Mouse (Mus musculus): ENCODE measurements around the gene 3110009E18Rik. TPM values are rescaled to one million over a fixed set of nuclear protein-coding genes. Genes with fewer than 3 reads are reported as not detected.

3110009E18Rik gene
- polyA plus RNA-seq, 1 experiment = 5.6 TPM

DNA sequence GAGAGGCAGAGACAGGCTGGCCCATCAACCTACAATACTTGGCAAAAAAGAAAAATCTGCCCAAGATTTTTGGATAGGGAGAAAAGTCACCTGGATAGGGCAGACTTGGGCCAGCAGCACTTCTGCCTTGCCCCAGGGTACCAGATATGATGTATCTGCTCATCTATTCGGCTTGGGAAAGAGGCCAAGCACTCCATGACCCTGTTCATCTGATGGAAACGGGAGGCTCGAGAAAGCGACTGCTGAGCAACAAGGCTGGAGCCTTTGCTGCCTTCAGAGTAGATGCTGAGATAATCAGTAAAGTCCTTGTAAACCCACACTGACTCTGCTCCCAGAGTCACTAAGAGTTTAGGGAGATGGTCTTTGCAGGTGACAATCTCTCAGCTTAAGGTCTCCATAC, 1.6 kb upstream of the 3110009E18Rik start:
- Histone ChIP-seq H3K4me3 (ENCODE audit: control insufficient read depth, low read depth, low read length) (no peak overlapping the region), H3K4me1 (ENCODE audit: control insufficient read depth, insufficient read depth, low read length) (peaks cover 12% of the 10 kb centered on the region), H3K27ac (ENCODE audit: control insufficient read depth, insufficient read depth, low read depth, low read length) (no peak overlapping the region; the same call in 1 of the 2 replicates), H3K27me3 (ENCODE audit: control insufficient read depth, insufficient read depth, low read length) (no peaks in the 10 kb centered on the region), H3K36me3 (ENCODE audit: control insufficient read depth, insufficient read depth, low read length) (peaks cover 5% of the 10 kb centered on the region)
- TF ChIP-seq POLR2A (IDR thresholded peaks at IDR 0.05; ENCODE audit: control insufficient read depth, low read depth, low read length) (no peak), CTCF (IDR thresholded peaks at IDR 0.05; ENCODE audit: control insufficient read depth, insufficient read depth, insufficient replicate concordance, low read depth, low read length) (no peak)

DNA sequence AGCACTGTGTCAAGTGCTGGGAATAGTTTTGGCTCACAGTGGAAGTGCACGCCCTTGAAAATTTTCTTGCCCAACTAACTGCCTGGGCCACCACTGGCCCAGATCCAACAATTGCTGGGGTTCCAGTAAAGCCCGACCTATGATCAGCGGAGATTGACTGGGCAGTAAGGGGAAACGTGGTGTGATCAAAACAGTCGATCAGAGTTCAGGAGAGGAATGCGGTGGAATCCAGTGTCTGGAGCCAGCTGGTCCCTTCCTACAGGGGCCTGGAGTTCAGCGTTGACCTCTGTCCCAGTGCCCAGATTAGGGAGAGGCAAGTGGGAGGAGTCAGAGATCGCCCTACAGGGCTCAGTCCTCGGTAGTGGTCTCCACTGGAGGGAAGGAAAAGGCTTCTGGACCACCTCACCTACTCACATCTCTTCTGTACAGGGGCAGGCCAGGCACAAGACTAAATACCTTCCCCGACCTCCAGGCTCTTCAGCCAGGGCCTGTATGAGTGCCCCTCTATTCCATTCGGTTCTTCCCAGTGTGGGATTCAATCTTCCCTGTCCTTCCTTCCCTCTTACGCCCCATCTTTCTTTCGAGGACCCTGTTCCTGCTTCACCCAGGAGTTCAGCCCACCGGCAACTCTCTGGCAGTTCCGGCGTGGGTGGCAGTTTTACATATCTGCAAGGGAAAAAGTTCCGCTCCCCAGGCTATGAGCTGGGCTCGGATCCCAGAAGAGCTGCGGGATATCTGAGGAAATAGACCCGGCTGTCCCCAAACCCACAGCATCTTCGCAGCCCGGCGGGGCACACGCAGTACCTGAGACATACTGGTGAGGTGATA, 632 bp upstream of the 3110009E18Rik start:
- no peaks in the 10 kb centered on the region for H3K27me3 ChIP-seq (ENCODE audit: control insufficient read depth, insufficient read depth, low read length)

DNA sequence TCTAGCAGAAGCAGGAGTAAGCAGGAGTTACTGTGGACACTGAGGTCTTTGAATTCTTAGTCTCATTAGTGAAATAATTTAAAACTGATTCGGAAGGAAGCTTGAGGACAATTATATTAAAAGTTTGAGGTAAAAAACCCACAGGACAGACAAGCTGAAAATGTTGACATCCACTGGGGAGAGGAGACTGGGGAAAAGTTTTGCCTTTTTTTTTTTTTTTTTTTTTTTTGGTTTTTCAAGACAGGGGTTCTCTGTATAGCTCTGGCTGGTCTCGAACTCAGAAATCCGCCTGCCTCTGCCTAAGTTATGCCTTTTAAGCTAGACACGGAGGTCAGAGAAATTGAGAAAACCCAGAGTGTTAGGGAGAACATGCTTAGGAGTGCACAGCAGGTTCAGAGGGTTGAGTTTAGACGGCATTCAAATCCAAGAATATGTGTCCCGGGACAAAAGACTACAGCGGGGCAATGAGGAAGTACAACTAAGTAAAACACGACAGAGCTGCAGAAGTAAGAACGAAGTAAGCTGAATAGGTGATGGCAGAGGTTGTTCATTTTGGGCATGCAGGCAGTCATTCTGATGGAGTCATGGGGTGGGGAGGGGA, 1.0 kb downstream of the 3110009E18Rik start:
- H3K4me1 ChIP-seq (ENCODE audit: control insufficient read depth, insufficient read depth, low read length) = peaks cover 12% of the 10 kb centered on the region
- no peaks in the 10 kb centered on the region for H3K27me3 ChIP-seq (ENCODE audit: control insufficient read depth, insufficient read depth, low read length)
- H3K27ac ChIP-seq (ENCODE audit: control insufficient read depth, insufficient read depth, low read depth, low read length) = peak overlapping the region; percentile 90
- H3K36me3 ChIP-seq (ENCODE audit: control insufficient read depth, insufficient read depth, low read length) = no peaks in the 10 kb centered on the region
- H3K4me3 ChIP-seq (ENCODE audit: control insufficient read depth, low read depth, low read length) = peak overlapping the region; percentile 96
- no peak for TF ChIP-seq CTCF (IDR thresholded peaks at IDR 0.05; ENCODE audit: control insufficient read depth, insufficient read depth, insufficient replicate concordance, low read depth, low read length)
- no peak for TF ChIP-seq POLR2A (IDR thresholded peaks at IDR 0.05; ENCODE audit: control insufficient read depth, low read depth, low read length)

More for the DNA sequence above, 632 bp upstream of the 3110009E18Rik start:
- peak overlapping the region; percentile 91 for H3K27ac ChIP-seq (ENCODE audit: control insufficient read depth, insufficient read depth, low read depth, low read length)
- peaks cover 5% of the 10 kb centered on the region for H3K36me3 ChIP-seq (ENCODE audit: control insufficient read depth, insufficient read depth, low read length)
- H3K4me3 ChIP-seq (ENCODE audit: control insufficient read depth, low read depth, low read length) = peak overlapping the region; percentile 96
- H3K4me1 ChIP-seq (ENCODE audit: control insufficient read depth, insufficient read depth, low read length) = peaks cover 12% of the 10 kb centered on the region
- TF ChIP-seq POLR2A (IDR thresholded peaks at IDR 0.05; ENCODE audit: control insufficient read depth, low read depth, low read length) (no peak), CTCF (IDR thresholded peaks at IDR 0.05; ENCODE audit: control insufficient read depth, insufficient read depth, insufficient replicate concordance, low read depth, low read length) (no peak)

DNA sequence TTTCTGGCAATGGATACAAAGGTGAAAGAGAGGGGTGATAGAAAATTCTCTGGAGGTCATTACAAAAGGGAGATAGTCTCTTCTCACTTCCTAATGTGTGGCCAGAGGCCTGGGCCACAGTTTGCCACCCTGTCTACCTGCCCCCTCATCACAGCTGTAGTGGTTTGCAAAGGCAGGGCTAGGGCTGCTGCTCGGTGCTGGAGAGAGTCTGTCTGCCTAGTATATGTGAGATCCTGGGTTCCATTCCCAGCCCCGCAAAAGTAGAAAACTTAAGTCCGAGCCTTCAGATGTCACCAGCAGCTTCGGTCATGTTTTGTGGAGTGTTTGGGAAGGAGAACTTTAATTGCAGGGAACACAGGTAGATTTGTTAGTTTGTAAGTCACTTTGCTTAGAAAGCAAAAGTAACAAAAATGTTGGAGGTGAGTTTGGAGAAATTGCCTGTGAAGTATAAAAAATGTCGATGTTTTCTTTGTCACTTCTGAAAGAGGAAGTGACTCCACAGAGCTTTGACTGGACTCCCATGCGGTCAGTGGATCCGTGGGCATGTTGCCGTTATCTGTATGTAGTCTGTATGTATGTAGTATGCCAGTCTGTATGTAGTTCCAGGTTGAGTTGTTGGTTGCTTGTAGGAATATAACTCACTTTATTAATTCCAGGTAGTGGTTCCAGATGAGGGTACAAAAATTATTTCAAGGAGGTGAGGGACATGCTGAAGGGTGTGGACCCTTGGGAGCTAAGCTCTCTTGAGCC, 1.8 kb downstream of the 3110009E18Rik start:
- Histone ChIP-seq H3K27ac (ENCODE audit: control insufficient read depth, insufficient read depth, low read depth, low read length) (no peak overlapping the region), H3K36me3 (ENCODE audit: control insufficient read depth, insufficient read depth, low read length) (no peaks in the 10 kb centered on the region), H3K4me1 (ENCODE audit: control insufficient read depth, insufficient read depth, low read length) (peaks cover 12% of the 10 kb centered on the region), H3K4me3 (ENCODE audit: control insufficient read depth, low read depth, low read length) (peak overlapping the region; percentile 38), H3K27me3 (ENCODE audit: control insufficient read depth, insufficient read depth, low read length) (no peaks in the 10 kb centered on the region)
- TF ChIP-seq CTCF (IDR thresholded peaks at IDR 0.05; ENCODE audit: control insufficient read depth, insufficient read depth, insufficient replicate concordance, low read depth, low read length) = no peak
- TF ChIP-seq POLR2A (IDR thresholded peaks at IDR 0.05; ENCODE audit: control insufficient read depth, low read depth, low read length) = no peak

DNA sequence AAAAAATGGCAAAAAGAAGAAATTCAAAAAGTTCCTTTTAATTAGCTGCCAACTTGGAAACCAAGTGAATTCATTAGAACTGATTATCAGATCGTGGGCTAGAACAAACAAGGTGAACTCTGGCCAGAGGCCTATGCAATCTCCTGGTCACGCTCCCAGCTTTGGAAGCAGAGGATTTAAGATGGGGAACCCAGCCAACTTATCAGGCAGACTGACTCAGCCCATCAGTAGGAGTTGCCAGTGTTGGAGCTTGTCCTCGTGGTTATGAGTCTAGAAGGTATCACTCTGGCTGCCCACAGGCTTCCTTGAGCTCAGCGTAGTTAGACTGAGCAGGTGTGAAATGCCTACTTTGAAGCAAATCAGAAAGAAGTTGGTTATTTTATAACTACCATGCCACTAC, 3.9 kb downstream of the 3110009E18Rik start:
- Histone ChIP-seq H3K4me1 (ENCODE audit: control insufficient read depth, insufficient read depth, low read length) (peaks cover 9% of the 10 kb centered on the region), H3K4me3 (ENCODE audit: control insufficient read depth, low read depth, low read length) (no peak overlapping the region), H3K27ac (ENCODE audit: control insufficient read depth, insufficient read depth, low read depth, low read length) (no peak overlapping the region), H3K27me3 (ENCODE audit: control insufficient read depth, insufficient read depth, low read length) (no peaks in the 10 kb centered on the region), H3K36me3 (ENCODE audit: control insufficient read depth, insufficient read depth, low read length) (no peaks in the 10 kb centered on the region)
- no peak for TF ChIP-seq POLR2A (IDR thresholded peaks at IDR 0.05; ENCODE audit: control insufficient read depth, low read depth, low read length)
- TF ChIP-seq CTCF (IDR thresholded peaks at IDR 0.05; ENCODE audit: control insufficient read depth, insufficient read depth, insufficient replicate concordance, low read depth, low read length) = no peak

DNA sequence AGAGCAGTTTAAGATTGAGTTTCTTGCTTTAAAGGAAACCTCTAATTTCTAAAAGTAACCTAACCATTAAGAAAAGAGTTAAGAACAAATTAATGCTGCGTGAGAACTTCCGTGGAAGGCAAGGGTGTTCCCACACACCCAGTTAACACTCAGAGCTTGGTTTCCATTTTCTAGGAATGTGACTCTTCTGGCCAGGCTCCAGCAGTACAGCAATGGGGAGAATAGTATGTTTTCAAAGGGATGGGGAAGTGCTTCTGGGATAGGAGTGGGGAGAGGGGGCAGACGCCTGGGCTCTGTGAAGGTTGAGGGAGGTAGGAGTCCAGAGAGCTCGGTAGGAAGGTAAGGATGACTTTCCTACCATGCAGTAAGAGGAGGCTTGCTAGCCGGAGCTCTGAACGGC, 4.5 kb downstream of the 3110009E18Rik start:
- Histone ChIP-seq H3K4me3 (ENCODE audit: control insufficient read depth, low read depth, low read length) (no peak overlapping the region), H3K36me3 (ENCODE audit: control insufficient read depth, insufficient read depth, low read length) (no peaks in the 10 kb centered on the region), H3K4me1 (ENCODE audit: control insufficient read depth, insufficient read depth, low read length) (peaks cover 4% of the 10 kb centered on the region), H3K27me3 (ENCODE audit: control insufficient read depth, insufficient read depth, low read length) (no peaks in the 10 kb centered on the region), H3K27ac (ENCODE audit: control insufficient read depth, insufficient read depth, low read depth, low read length) (no peak overlapping the region)
- TF ChIP-seq CTCF (IDR thresholded peaks at IDR 0.05; ENCODE audit: control insufficient read depth, insufficient read depth, insufficient replicate concordance, low read depth, low read length) (no peak), POLR2A (IDR thresholded peaks at IDR 0.05; ENCODE audit: control insufficient read depth, low read depth, low read length) (no peak)

DNA sequence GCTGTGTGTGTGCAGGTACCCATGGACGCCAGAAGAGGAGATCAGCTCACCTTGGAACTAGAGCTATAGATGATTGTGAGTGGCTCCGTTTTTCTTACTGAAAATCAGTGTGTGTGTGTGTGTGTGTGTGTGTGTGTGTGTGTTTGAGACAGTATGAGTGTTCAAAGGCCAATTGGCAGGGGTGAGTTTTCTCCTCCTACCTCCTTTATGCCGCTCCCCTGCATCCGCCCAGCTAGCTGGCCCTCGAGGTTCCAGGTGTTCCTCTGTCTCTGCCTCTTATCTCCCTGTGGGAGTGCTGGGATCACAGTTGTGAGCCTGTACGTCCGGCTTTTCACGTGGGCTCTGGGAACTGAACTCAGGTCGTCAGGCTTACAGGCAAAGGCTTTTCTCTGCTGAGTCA, 5.3 kb downstream of the 3110009E18Rik start:
- no peaks in the 10 kb centered on the region for H3K27me3 ChIP-seq (ENCODE audit: control insufficient read depth, insufficient read depth, low read length)
- H3K4me3 ChIP-seq (ENCODE audit: control insufficient read depth, low read depth, low read length) = no peak overlapping the region
- peaks cover 4% of the 10 kb centered on the region for H3K4me1 ChIP-seq (ENCODE audit: control insufficient read depth, insufficient read depth, low read length)
- H3K36me3 ChIP-seq (ENCODE audit: control insufficient read depth, insufficient read depth, low read length) = no peaks in the 10 kb centered on the region
- H3K27ac ChIP-seq (ENCODE audit: control insufficient read depth, insufficient read depth, low read depth, low read length) = no peak overlapping the region
- TF ChIP-seq CTCF (IDR thresholded peaks at IDR 0.05; ENCODE audit: control insufficient read depth, insufficient read depth, insufficient replicate concordance, low read depth, low read length) (no peak), POLR2A (IDR thresholded peaks at IDR 0.05; ENCODE audit: control insufficient read depth, low read depth, low read length) (no peak)

All from testis, adult 2 months (tissue).